Mouse (Mus musculus) kidney, adult 8-10 months (tissue): ENCODE measurements at regions not wholly inside any gene's neighbourhood (a gene's known extent, or its start where the extent isn't known, plus 50 kb on each side); places are given as distances from the start of the nearest gene placed in this dataset.
A peak's percentile ranks its signal among the peaks of the same experiment; 100 is the strongest.

Source experiments
- DNase-seq, 2 experiments: peaks; one replicate each; pipeline ENCODE4 v3.0.0; 2022

GRCm38 (mm10) chr15:41154551-41155151 lies 1020.5 kb downstream of the 9330182O14Rik start:
- DNase-seq = no peak

- peak; percentile 13 to 31 for DNase-seq
These were observed 1021.0 kb downstream of the 9330182O14Rik start for GRCm38 (mm10) chr15:41155169-41155638.

GRCm38 (mm10) chr15:41157802-41158201 lies 1023.6 kb downstream of the 9330182O14Rik start:
- no peak for DNase-seq

- DNase-seq = no peak
These were observed 1028.1 kb downstream of the 9330182O14Rik start for GRCm38 (mm10) chr15:41162268-41162667.

GRCm38 (mm10) chr15:41162793-41163192 lies 1028.6 kb downstream of the 9330182O14Rik start:
- DNase-seq = peak; percentile 9 to 45

GRCm38 (mm10) chr15:41163643-41164358 lies 1029.6 kb downstream of the 9330182O14Rik start:
- peak in 1 of 2 experiments; percentile 28 for DNase-seq

- DNase-seq = peak; percentile 29 to 46
These were observed 1031.4 kb downstream of the 9330182O14Rik start for GRCm38 (mm10) chr15:41165534-41165933.

- no peak for DNase-seq
These were observed 1056.6 kb downstream of the 9330182O14Rik start for GRCm38 (mm10) chr15:41190792-41191191.

GRCm38 (mm10) chr15:41193240-41193639 lies 1059.1 kb downstream of the 9330182O14Rik start:
- peak; percentile 18 to 67 for DNase-seq

GRCm38 (mm10) chr15:41223801-41224200 lies 1089.6 kb downstream of the 9330182O14Rik start:
- no peak for DNase-seq

GRCm38 (mm10) chr15:41232406-41233060 lies 1098.4 kb downstream of the 9330182O14Rik start:
- DNase-seq = peak; percentile 7 to 13
